Mouse (Mus musculus) CD4-positive, CD25-positive, alpha-beta regulatory T cell, adult 2 months (primary cell): ENCODE results near the gene Gm8020.
"Not testable (repeated sequence)": the region's sequence is repeated elsewhere in the genome, so short reads cannot be mapped to it uniquely, and the experiment has no call there.

Experiments used
- DNase-seq: peaks from one replicate; pipeline ENCODE4 v3.0.0-alpha.2; 2012; ENCODE audit warnings: low read depth, low spot score

The Gm8020 gene

GRCm38 (mm10) chr14:42502249-42502648 is at the start of gene Gm8020:
TSS of gene Gm8020 (minus strand) at chr14:42502349.
- not testable (repeated sequence) for DNase-seq

GRCm38 (mm10) chr14:42543170-42543701 is 41.1 kb upstream of the Gm8020 start:
- not testable (repeated sequence) for DNase-seq

GRCm38 (mm10) chr14:42542316-42543169 is 40.4 kb upstream of the Gm8020 start:
- DNase-seq, result not testable (repeated sequence)

GRCm38 (mm10) chr14:42524182-42524581 is 22.0 kb upstream of the Gm8020 start, which contains the start of gene Gm8024:
TSS of gene Gm8024 (minus strand) at chr14:42524282.
- DNase-seq, result not testable (repeated sequence)

GRCm38 (mm10) chr14:42463581-42463980 is 38.6 kb downstream of the Gm8020 start, which contains the start of gene Gm8011:
TSS of gene Gm8011 (plus strand) at chr14:42463881.
- DNase-seq, result not testable (repeated sequence)
